Mouse (Mus musculus) heart, embryonic 12.5 days (tissue): Measurements from ENCODE around the gene Aldh9a1. TPM values are rescaled to one million over a fixed set of nuclear protein-coding genes. Genes with fewer than 3 reads are reported as not detected.
"Not testable (repeated sequence)": the region's sequence is repeated elsewhere in the genome, so short reads cannot be mapped to it uniquely, and the experiment has no call there.

Experiments used
- ATAC-seq: fragments of 200-750 bp; cut with Nextera tagmentation; 2 replicates; pipeline ENCODE4 v1.8.0; 2017; ENCODE audit warnings: moderate TSS enrichment, moderate library complexity; ENCODE audit not compliant: insufficient number of reproducible peaks, low FRiP score
- H3K27ac ChIP-seq: fragments of 300-500 bp; sonication (generic); 2 replicates; pipeline ENCODE4 v1.5.1; 2016; ENCODE audit warnings: mild to moderate bottlenecking, moderate library complexity; ENCODE audit not compliant: poor library complexity, severe bottlenecking
- H3K27me3 ChIP-seq: fragments of 300-500 bp; sonication (generic); replicated peaks from 2 replicates; pipeline ENCODE4 v1.6.1; 2016; ENCODE audit warnings: mild to moderate bottlenecking, moderate library complexity
- H3K36me3 ChIP-seq: fragments of 300-500 bp; sonication (generic); 2 replicates; pipeline ENCODE4 v1.6.1; 2016; ENCODE audit warnings: mild to moderate bottlenecking, moderate library complexity
- H3K4me1 ChIP-seq: fragments of 300-500 bp; sonication (generic); replicated peaks from 2 replicates; pipeline ENCODE4 v1.6.1; 2016; ENCODE audit warnings: mild to moderate bottlenecking
- H3K4me2 ChIP-seq: fragments of 300-500 bp; sonication (generic); 2 replicates; pipeline ENCODE4 v1.6.1; 2016; ENCODE audit warnings: mild to moderate bottlenecking, moderate library complexity
- H3K4me3 ChIP-seq: fragments of 300-500 bp; sonication (generic); 2 replicates; pipeline ENCODE4 v1.5.1; 2016; ENCODE audit warnings: mild to moderate bottlenecking
- H3K9ac ChIP-seq: fragments of 300-500 bp; sonication (generic); 2 replicates; pipeline ENCODE4 v1.6.1; 2016; ENCODE audit warnings: mild to moderate bottlenecking, moderate library complexity
- H3K9me3 ChIP-seq: fragments of 300-500 bp; sonication (generic); replicated peaks from 2 replicates; pipeline ENCODE4 v1.6.1; 2016; ENCODE audit warnings: mild to moderate bottlenecking, moderate library complexity
- WGBS: fragments of 180-500 bp; shearing (Covaris S2); methylation state at CpG from one replicate; pipeline ENCODE4 v1.1.7; 2016; 5-methylcytosine and 5-hydroxymethylcytosine counted together
- polyA plus RNA-seq: library from polyadenylated mRNA; unstranded; fragments of >200 nt; fragmentation: Nextera tagmentation; extraction: Ambion mirVana; gene quantifications from 2 replicates; pipeline ENCODE4 v1.2.1, GENCODE M21; 2016

Gene Aldh9a1
- polyA plus RNA-seq, 1 experiment from 2014 or later, result 27.6 TPM

DNA sequence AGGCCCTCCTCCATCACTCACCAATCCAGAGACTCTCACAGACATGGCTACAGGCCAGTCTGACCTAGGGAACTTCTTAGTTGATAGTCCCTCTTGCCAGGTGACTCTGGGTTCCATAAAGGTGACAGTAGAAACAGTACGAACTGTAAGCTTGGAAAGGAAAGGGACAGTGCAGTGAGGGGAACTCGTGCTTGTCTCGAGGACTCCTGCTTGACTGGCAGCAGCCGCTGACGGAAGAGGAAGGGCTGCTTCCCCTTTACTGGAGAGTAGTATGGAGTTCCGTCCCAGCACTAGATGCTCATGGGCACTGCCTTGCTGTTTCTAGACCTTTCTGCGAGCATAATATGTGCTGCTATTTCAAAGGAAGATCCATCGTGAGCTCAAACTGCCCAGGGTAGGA lies 18.7 kb upstream of the Aldh9a1 start:
- H3K4me1 ChIP-seq, result no peaks in the 10 kb centered on the region
- no peak overlapping the region for H3K4me2 ChIP-seq
- H3K27me3 ChIP-seq, result no peaks in the 10 kb centered on the region
- ATAC-seq, result no peak
- no peak overlapping the region for H3K27ac ChIP-seq
- H3K9me3 ChIP-seq, result no peaks in the 10 kb centered on the region
- no peak overlapping the region for H3K4me3 ChIP-seq
- peaks cover 53% of the 10 kb centered on the region for H3K36me3 ChIP-seq
- H3K9ac ChIP-seq, result no peak overlapping the region
- 90% methylated on average over 8 of the region's 8 CpGs for WGBS

DNA sequence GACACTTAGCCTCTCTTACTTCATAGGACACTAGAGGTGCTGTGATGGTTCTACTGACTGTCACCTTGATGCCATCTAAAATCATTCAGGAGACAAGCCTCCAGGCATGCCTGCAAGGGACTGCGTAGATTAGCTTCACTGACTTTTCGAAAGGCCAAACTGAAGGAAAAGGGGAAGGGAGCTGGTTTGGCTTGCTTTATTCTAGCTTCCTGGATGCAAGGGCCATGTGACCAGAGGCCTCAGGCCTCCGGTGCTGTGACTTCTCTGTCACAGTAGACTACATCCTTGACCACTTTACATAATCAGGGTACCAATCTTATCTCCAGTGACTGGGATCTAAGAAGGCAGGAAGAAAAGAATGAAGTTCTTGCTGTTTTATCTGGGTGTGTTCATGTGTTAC lies 13.4 kb upstream of the Aldh9a1 start:
- no peak for ATAC-seq

GRCm38 (mm10) chr1:167337463-167338095 lies 12.2 kb upstream of the Aldh9a1 start:
- ATAC-seq, result no peak
- no peak overlapping the region for H3K4me3 ChIP-seq
- WGBS, result 20% methylated on average over 12 of the region's 12 CpGs

More for the DNA sequence above, 13.4 kb upstream of the Aldh9a1 start:
- no peaks in the 10 kb centered on the region for H3K27me3 ChIP-seq
- 0 out of 2 replicates have a peak, but pooled peaks cover 5% of the 10 kb centered on the region for H3K4me1 ChIP-seq
- 65% methylated on average over 3 of the region's 3 CpGs for WGBS
- no peak overlapping the region for H3K4me2 ChIP-seq
- H3K36me3 ChIP-seq, result peaks cover 16% of the 10 kb centered on the region
- no peaks in the 10 kb centered on the region for H3K9me3 ChIP-seq
- no peak overlapping the region for H3K27ac ChIP-seq
- no peak overlapping the region for H3K4me3 ChIP-seq
- no peak overlapping the region for H3K9ac ChIP-seq

GRCm38 (mm10) chr1:167339177-167339781 lies 10.5 kb upstream of the Aldh9a1 start:
- Histone ChIP-seq H3K4me1 (0 out of 2 replicates have a peak, but pooled peaks cover 5% of the 10 kb centered on the region), H3K27ac (no peak overlapping the region), H3K36me3 (no peaks in the 10 kb centered on the region), H3K9me3 (no peaks in the 10 kb centered on the region), H3K9ac (no peak overlapping the region), H3K4me3 (no peak overlapping the region), H3K4me2 (no peak overlapping the region), H3K27me3 (no peaks in the 10 kb centered on the region)
- ATAC-seq, result no peak
- WGBS, result 81% methylated on average over 8 of the region's 9 CpGs

More at GRCm38 (mm10) chr1:167337463-167338095, 12.2 kb upstream of the Aldh9a1 start:
- no peak overlapping the region for H3K9ac ChIP-seq
- H3K4me2 ChIP-seq, result no peak overlapping the region
- no peaks in the 10 kb centered on the region for H3K9me3 ChIP-seq
- H3K36me3 ChIP-seq, result peaks cover 7% of the 10 kb centered on the region
- no peaks in the 10 kb centered on the region for H3K27me3 ChIP-seq
- H3K27ac ChIP-seq, result no peak overlapping the region
- H3K4me1 ChIP-seq, result 0 out of 2 replicates have a peak, but pooled peaks cover 5% of the 10 kb centered on the region

DNA sequence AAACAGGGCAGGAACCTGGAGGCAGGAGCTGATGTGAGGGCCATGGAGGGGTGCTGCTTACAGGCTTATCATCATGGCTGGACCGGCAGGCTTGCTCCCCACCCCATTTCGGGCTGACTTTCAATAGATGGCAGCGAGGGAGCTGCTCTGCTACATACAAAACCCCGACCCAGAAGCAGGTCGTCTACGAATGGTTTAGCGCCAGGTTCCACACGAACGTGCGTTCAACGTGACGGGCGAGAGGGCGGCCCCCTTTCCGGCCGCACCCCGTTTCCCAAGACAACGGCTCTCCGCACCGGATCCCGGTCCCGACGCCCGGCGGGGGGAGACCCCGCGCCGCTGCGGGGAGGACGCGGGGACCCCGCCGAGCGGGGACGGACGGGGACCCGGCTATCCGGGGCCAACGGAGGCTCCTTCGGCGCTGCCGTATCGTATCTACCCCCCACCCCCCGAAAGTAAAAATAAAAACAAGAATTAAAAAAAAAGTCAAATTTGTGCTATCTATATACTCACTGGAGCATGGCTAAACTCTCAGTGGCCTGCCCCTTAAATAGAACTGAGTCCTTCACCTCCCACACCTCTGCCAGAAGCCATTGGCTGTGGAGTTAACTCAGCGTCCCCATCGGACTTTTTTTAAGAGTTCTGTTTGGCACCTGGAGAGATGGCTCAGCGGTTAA lies 9.5 kb upstream of the Aldh9a1 start:
- ATAC-seq, result peak; percentile 86
- H3K4me3 ChIP-seq, result peak overlapping the region; percentile 61
- no peaks in the 10 kb centered on the region for H3K9me3 ChIP-seq
- H3K4me1 ChIP-seq, result 0 out of 2 replicates have a peak, but pooled peaks cover 5% of the 10 kb centered on the region
- WGBS, result 2% methylated on average over 47 of the region's 47 CpGs
- peak overlapping the region; percentile 67 for H3K9ac ChIP-seq
- peak overlapping the region; percentile 97 for H3K4me2 ChIP-seq
- no peaks in the 10 kb centered on the region for H3K36me3 ChIP-seq
- H3K27me3 ChIP-seq, result no peaks in the 10 kb centered on the region
- no peak overlapping the region for H3K27ac ChIP-seq

DNA sequence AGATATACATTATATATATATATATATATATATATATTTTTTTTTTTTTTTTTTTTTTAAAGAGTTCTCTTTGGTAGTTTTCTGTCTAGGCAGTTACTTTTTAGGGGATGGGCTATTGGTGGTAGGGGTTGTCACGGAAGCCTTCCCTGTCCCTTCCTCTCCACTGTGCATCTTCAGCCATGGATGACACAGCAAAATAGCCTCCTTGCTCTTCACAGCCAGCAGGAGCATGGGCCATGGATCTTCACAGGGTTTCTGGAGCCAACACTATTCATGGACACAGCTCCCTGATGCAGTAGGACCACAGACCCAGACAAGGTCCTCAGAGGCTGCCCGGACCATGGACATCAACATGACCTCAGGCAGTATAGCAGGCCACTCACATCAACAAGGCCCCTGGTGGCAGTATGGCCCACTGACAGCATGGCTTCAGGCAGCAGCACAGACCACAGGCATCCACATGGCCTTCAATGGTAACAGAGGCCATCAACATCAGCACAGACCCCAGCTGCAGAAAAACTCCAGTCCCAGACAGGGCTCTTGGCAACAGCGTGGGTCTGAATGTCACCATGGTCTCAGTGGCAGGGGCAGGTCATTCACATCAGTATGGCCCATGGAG lies 8.8 kb upstream of the Aldh9a1 start:
- WGBS, result 89% methylated on average over 3 of the region's 3 CpGs
- H3K36me3 ChIP-seq, result no peaks in the 10 kb centered on the region
- H3K4me3 ChIP-seq, result no peak overlapping the region
- H3K27me3 ChIP-seq, result no peaks in the 10 kb centered on the region
- no peak for ATAC-seq
- no peaks in the 10 kb centered on the region for H3K9me3 ChIP-seq
- H3K9ac ChIP-seq, result no peak overlapping the region
- H3K4me1 ChIP-seq, result 0 out of 2 replicates have a peak, but pooled peaks cover 5% of the 10 kb centered on the region
- no peak overlapping the region for H3K27ac ChIP-seq
- peak overlapping the region; percentile 97; the same call in 1 of the 2 replicates for H3K4me2 ChIP-seq

DNA sequence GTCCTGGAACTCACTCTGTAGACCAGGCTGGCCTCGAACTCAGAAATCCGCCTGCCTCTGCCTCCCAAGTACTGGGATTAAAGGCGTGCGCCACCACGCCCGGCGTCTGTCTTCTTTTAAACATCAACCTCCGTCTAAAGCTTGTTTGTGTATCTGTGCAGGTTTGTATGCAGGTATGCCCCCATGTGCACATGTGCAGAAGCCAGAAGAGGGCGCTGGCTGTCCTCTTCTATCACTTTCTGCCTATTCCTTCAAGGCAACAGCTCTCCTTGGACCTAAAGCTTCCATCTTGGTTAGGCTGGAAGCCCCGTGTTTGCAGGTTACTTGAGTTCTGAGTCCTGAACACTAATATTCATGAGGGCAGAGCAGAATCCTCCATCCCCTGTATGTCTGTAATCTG lies 7.0 kb upstream of the Aldh9a1 start:
- Histone ChIP-seq H3K4me3 (no peak overlapping the region), H3K9ac (no peak overlapping the region), H3K27me3 (no peaks in the 10 kb centered on the region), H3K9me3 (no peaks in the 10 kb centered on the region), H3K36me3 (no peaks in the 10 kb centered on the region), H3K4me1 (0 out of 2 replicates have a peak, but pooled peaks cover 2% of the 10 kb centered on the region), H3K27ac (no peak overlapping the region), H3K4me2 (no peak overlapping the region)
- 87% methylated on average over 10 of the region's 10 CpGs for WGBS
- ATAC-seq, result no peak

GRCm38 (mm10) chr1:167345994-167346520 lies 3.7 kb upstream of the Aldh9a1 start:
- H3K9ac ChIP-seq, H3K4me2 ChIP-seq, H3K4me3 ChIP-seq, H3K9me3 ChIP-seq, H3K4me1 ChIP-seq, H3K36me3 ChIP-seq, H3K27ac ChIP-seq, H3K27me3 ChIP-seq, ATAC-seq: not testable (repeated sequence)
- WGBS, result 79% methylated on average over 10 of the region's 10 CpGs

DNA sequence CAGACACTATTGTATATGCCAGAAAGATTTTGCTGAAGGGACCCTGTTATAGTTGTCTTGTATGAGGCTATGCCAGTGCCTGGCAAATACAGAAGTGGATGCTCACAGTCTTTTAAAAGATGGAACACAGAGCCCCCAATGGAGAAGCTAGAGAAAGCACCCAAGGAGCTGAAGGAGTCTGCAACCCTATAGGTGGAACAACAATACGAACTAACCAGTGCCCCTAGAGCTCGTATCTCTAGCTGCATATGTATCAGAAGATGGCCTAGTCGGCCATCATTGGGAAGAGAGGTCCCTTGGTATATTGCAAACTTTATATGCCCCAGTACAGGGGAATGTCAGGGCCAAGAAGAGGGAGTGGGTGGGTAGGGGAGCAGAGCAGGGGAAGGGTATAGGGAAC lies 585 bp upstream of the Aldh9a1 start:
- H3K9ac ChIP-seq, ATAC-seq, H3K4me3 ChIP-seq, H3K27me3 ChIP-seq, H3K36me3 ChIP-seq, H3K9me3 ChIP-seq, H3K27ac ChIP-seq: not testable (repeated sequence)
- 50% methylated on average over 3 of the region's 3 CpGs for WGBS
- peaks cover 10% of the 10 kb centered on the region for H3K4me1 ChIP-seq
- peak overlapping the region; percentile 92; the same call in 1 of the 2 replicates for H3K4me2 ChIP-seq

DNA sequence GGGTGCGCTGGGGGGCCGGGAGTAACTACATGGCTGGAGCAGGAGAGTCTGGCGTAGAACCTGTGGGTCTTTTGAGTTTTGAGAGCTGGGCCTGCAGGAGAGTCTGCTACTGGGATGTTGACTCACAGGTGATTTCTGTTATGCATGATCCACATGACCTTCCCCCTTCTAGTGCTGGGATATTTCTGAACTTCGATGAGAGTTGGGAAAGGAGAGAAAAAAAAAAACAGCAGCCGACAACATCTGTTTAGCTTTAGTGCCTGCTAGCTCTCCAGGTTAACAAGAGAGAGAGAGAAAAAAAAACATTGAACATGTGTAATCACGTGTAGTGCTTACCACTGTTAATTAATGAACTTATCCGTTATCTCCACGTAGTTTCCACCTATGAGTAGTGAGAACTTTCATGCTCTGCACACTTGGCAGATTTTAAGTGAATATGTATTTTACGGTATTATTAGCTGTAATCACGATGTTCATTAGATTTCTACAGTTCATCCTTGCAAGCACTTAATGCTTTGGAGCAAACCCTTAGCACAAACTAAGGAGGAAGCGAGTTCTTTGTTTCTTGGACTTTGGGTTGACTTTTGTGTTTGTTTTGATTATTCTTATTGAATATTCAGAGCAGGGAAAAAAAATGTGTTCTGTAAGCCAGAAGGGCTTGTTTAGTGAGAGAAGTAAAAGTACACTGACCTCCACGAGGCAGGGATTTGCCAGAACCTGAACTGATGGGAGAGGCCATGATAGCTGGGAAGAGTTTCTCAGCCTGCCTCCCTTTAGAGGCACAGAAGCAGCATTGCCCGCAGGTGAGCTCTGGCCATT lies 1.0 kb downstream of the Aldh9a1 start:
- whole genome bisulfite sequencing, result 31% methylated on average over 13 of the region's 13 CpGs
- H3K4me2 ChIP-seq, result peak overlapping the region; percentile 92

More for the DNA sequence above, 1.0 kb downstream of the Aldh9a1 start:
- Histone ChIP-seq H3K4me3 (peak overlapping the region; percentile 63), H3K9me3 (no peaks in the 10 kb centered on the region), H3K9ac (peak overlapping the region; percentile 73), H3K36me3 (peaks cover 23% of the 10 kb centered on the region), H3K27ac (peak overlapping the region; percentile 84; the same call in 1 of the 2 replicates), H3K27me3 (no peaks in the 10 kb centered on the region), H3K4me1 (peaks cover 12% of the 10 kb centered on the region)
- no peak for ATAC-seq
